Mouse (Mus musculus): ENCODE results near the gene Chmp5.

Gene Chmp5

DNA sequence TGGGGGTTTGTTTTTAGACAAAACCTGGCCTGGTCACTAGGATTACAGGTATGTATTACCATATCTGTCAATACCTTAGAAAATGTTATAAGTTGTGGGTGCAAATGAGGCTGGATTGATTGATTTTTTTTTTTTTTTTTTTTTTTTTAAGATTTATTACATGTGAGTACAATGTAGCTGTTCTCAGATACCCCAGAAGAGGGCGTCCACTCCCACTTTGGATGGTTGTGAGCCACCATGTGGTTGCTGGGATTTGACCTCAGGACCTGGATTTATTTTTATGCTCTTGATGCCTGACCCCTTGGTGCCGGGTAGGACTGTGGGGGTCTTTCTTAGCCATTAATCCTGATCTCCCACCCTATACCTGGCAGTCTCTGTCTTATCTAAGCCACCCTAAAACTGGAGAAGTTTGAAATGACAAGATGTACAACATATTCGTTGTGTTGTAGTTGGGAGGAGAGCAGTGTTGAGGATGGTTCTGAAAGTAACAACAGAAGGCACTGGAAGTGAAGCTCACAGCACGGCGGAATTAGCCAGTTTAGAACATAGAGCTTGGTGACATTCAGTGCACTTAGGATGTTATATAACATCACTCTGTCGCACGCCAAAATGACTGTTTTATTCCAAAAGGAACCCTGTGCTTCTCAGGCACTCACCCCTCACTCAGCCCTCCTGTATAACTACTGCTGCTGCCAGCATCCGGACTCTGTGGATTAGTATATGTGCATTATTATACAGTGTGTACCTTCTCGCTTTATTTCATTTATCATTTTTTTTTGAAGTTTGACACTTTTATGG lies 52.8 kb downstream of the Chmp5 start:
- H3K4me1 ChIP-seq (replicated peaks; ENCODE audit: low read depth, low read length) = no peaks in the 10 kb centered on the region
- H3K36me3 ChIP-seq (ENCODE audit: insufficient read depth, low read length) = peaks cover 100% of the 10 kb centered on the region
- no peak overlapping the region for H3K4me3 ChIP-seq (replicated peaks; ENCODE audit: low read length)
- no peaks in the 10 kb centered on the region for H3K9me3 ChIP-seq (ENCODE audit: low read length)
- no peaks in the 10 kb centered on the region for H3K27me3 ChIP-seq (ENCODE audit: insufficient read depth, low read length)
- TF ChIP-seq POU5F1 (IDR thresholded peaks at IDR 0.05; ENCODE audit: borderline replicate concordance, low read length) (no peak), CTCF (conservative IDR thresholded peaks at IDR 0.05; ENCODE audit: low read length) (peak; percentile 26; the same call in 1 of the 2 replicates)

- H3K36me3 ChIP-seq (ENCODE audit: insufficient read depth, low read length) = peaks cover 99% of the 10 kb centered on the region
- H3K4me3 ChIP-seq (replicated peaks; ENCODE audit: low read length) = no peak overlapping the region
- no peaks in the 10 kb centered on the region for H3K27me3 ChIP-seq (ENCODE audit: insufficient read depth, low read length)
- TF ChIP-seq NANOG (IDR thresholded peaks at IDR 0.05; ENCODE audit: borderline replicate concordance, low read length) (no peak), CTCF (conservative IDR thresholded peaks at IDR 0.05; ENCODE audit: low read length) (no peak), POU5F1 (IDR thresholded peaks at IDR 0.05; ENCODE audit: borderline replicate concordance, low read length) (no peak)
- no peaks in the 10 kb centered on the region for H3K4me1 ChIP-seq (replicated peaks; ENCODE audit: low read depth, low read length)
- H3K9me3 ChIP-seq (ENCODE audit: low read length) = no peaks in the 10 kb centered on the region
These were observed 65.1 kb downstream of the Chmp5 start for GRCm38 (mm10) chr4:41013351-41013750.

Data from E14TG2a.4 (cell line).